Mouse (Mus musculus) liver, adult 2 months (tissue): ENCODE results near the gene Cmip.

Source experiments
- CTCF ChIP-seq: fragments of 200-500 bp; IDR thresholded peaks from 2 replicates; pipeline ENCODE4 v1.5.1; 2011; ENCODE audit warnings: low read depth, low read length, control low read depth
- POLR2A ChIP-seq: fragments of 200-500 bp; IDR thresholded peaks from 2 replicates; pipeline ENCODE4 v1.6.1; 2011; ENCODE audit warnings: low read length, control low read depth; ENCODE audit not compliant: insufficient read depth; ENCODE audit errors: extremely low read depth

DNA sequence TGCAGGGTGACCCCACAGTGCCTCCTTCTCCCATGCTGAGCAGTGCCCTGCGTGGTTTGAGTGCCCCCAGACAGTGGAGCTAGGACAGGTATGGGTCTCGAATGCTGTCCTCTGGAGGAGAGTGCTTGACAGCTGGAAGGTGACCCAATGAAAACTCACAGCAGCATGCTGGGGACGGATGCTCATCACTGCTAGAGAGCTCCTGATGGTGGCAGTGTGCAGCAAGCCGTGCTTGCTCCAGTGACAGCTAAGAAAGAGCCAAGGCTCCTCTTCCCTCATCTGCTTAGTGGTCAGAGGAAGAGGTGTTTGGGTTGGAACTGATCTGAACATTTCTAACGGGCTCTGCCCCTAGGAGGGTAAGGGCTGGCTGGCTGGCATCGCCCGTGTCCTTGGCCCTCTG lies 109.6 kb downstream of the Cmip start:
- TF ChIP-seq POLR2A (no peak), CTCF (peak; percentile 48; the same call in 1 of the 2 replicates)
